Mouse (Mus musculus) liver, postnatal 0 days (tissue): ENCODE results near the gene Dok1. TPM values are rescaled to one million over a fixed set of nuclear protein-coding genes. Genes with fewer than 3 reads are reported as not detected.

Source experiments
- ATAC-seq: fragments of 200-750 bp; cut with Nextera tagmentation; 2 replicates; pipeline ENCODE4 v1.8.0; 2017; ENCODE audit warnings: mild to moderate bottlenecking, moderate library complexity
- DNase-seq: peaks from one replicate; pipeline ENCODE4 v3.0.0-alpha.2; 2016
- H3K27ac ChIP-seq: fragments of 300-500 bp; sonication (generic); 2 replicates; pipeline ENCODE4 v1.5.1; 2014; ENCODE audit warnings: antibody characterized with exemption, moderate library complexity, mild to moderate bottlenecking, low read depth
- H3K27me3 ChIP-seq: fragments of 300-500 bp; sonication (generic); 2 replicates; pipeline ENCODE4 v1.6.1; 2014; ENCODE audit warnings: low read length, control low read depth, mixed read lengths; ENCODE audit not compliant: insufficient read depth
- H3K36me3 ChIP-seq: fragments of 300-500 bp; sonication (generic); replicated peaks from 2 replicates; pipeline ENCODE4 v1.6.1; 2014; ENCODE audit warnings: mild to moderate bottlenecking, control low read depth, low read length, moderate library complexity, mixed read lengths; ENCODE audit not compliant: insufficient read depth
- H3K4me1 ChIP-seq: fragments of 300-500 bp; sonication (generic); 2 replicates; pipeline ENCODE4 v1.6.1; 2014; ENCODE audit warnings: antibody characterized with exemption, mild to moderate bottlenecking, control low read depth; ENCODE audit not compliant: insufficient read depth
- H3K4me2 ChIP-seq: fragments of 300-500 bp; sonication (generic); 2 replicates; pipeline ENCODE4 v1.6.1; 2014; ENCODE audit warnings: low read depth, mild to moderate bottlenecking, low read length, moderate library complexity, mixed read lengths
- H3K4me3 ChIP-seq: fragments of 300-500 bp; sonication (generic); 2 replicates; pipeline ENCODE4 v1.5.1; 2014; ENCODE audit warnings: low read depth, low read length
- H3K9ac ChIP-seq: fragments of 300-500 bp; sonication (generic); replicated peaks from 2 replicates; pipeline ENCODE4 v1.6.1; 2014; ENCODE audit warnings: mild to moderate bottlenecking, moderate library complexity
- H3K9me3 ChIP-seq: fragments of 300-500 bp; sonication (generic); 2 replicates; pipeline ENCODE4 v1.6.1; 2016; ENCODE audit warnings: mild to moderate bottlenecking, control low read depth, low read length, mixed read lengths
- CTCF ChIP-seq: sonication (generic); IDR thresholded peaks from 2 replicates; pipeline ENCODE4 v1.5.1; 2016; ENCODE audit warnings: antibody characterized with exemption, low read depth
- EP300 ChIP-seq: IDR thresholded peaks from 2 replicates; pipeline ENCODE4 v1.6.1; 2016; ENCODE audit warnings: antibody characterized with exemption, low read depth, mild to moderate bottlenecking
- WGBS: fragments of 180-500 bp; shearing (Covaris S2); extraction: QIAGEN DNeasy Blood & Tissue Kit; methylation state at CpG from one replicate; pipeline ENCODE4 v1.1.7; 2014; ENCODE audit not compliant: insufficient replicate concordance; 5-methylcytosine and 5-hydroxymethylcytosine counted together
- polyA plus RNA-seq: library from polyadenylated mRNA; unstranded; fragments of >200 nt; fragmentation: Nextera tagmentation; extraction: Ambion mirVana; gene quantifications from 2 replicates; pipeline ENCODE4 v1.2.1, GENCODE M21; 2015

Dok1 gene
- polyA plus RNA-seq, 1 experiment from 2014 or later, result 11.3 TPM

GRCm38 (mm10) chr6:83020836-83021593 is 12.3 kb downstream of the Dok1 start:
- H3K4me2 ChIP-seq, result no peak overlapping the region
- peak overlapping the region; percentile 59; the same call in 1 of the 2 replicates for H3K27ac ChIP-seq
- no peaks in the 10 kb centered on the region for H3K27me3 ChIP-seq
- no peak overlapping the region for H3K4me3 ChIP-seq
- no peaks in the 10 kb centered on the region for H3K9me3 ChIP-seq
- WGBS, result 72% methylated on average over 4 of the region's 4 CpGs
- H3K9ac ChIP-seq, result no peak overlapping the region
- no peaks in the 10 kb centered on the region for H3K36me3 ChIP-seq
- ATAC-seq, result no peak
- DNase-seq, result no peak
- TF ChIP-seq EP300, result no peak
- TF ChIP-seq CTCF, result no peak
- peaks cover 58% of the 10 kb centered on the region for H3K4me1 ChIP-seq

- no peaks in the 10 kb centered on the region for H3K36me3 ChIP-seq
- H3K4me2 ChIP-seq, result peak overlapping the region; percentile 24; the same call in 1 of the 2 replicates
- H3K4me3 ChIP-seq, result no peak overlapping the region
- ATAC-seq (peak; percentile 85), DNase-seq (no peak)
- peak overlapping the region; percentile 59; the same call in 1 of the 2 replicates for H3K27ac ChIP-seq
- H3K9ac ChIP-seq, result no peak overlapping the region
- no peaks in the 10 kb centered on the region for H3K27me3 ChIP-seq
- WGBS, result 59% methylated on average over 6 of the region's 6 CpGs
- peaks cover 60% of the 10 kb centered on the region for H3K4me1 ChIP-seq
- H3K9me3 ChIP-seq, result no peaks in the 10 kb centered on the region
- peak; percentile 90 for TF ChIP-seq EP300
- no peak for TF ChIP-seq CTCF
Measured at GRCm38 (mm10) chr6:83020121-83020520, 13.2 kb downstream of the Dok1 start.

- Histone ChIP-seq H3K4me2 (no peak overlapping the region), H3K27ac (no peak overlapping the region), H3K9ac (no peak overlapping the region), H3K4me1 (peaks cover 60% of the 10 kb centered on the region), H3K4me3 (no peak overlapping the region), H3K36me3 (no peaks in the 10 kb centered on the region), H3K9me3 (no peaks in the 10 kb centered on the region), H3K27me3 (no peaks in the 10 kb centered on the region)
- TF ChIP-seq CTCF (no peak), EP300 (no peak)
- DNase-seq (no peak), ATAC-seq (no peak)
- WGBS, result 63% methylated on average over 3 of the region's 3 CpGs
Measured at GRCm38 (mm10) chr6:83019044-83019443, 14.2 kb downstream of the Dok1 start.

- Histone ChIP-seq H3K9ac (no peak overlapping the region), H3K9me3 (no peaks in the 10 kb centered on the region), H3K4me3 (no peak overlapping the region), H3K36me3 (no peaks in the 10 kb centered on the region), H3K27ac (peak overlapping the region; percentile 56), H3K4me1 (peaks cover 56% of the 10 kb centered on the region), H3K27me3 (no peaks in the 10 kb centered on the region), H3K4me2 (no peak overlapping the region)
- DNase-seq (no peak), ATAC-seq (no peak)
- no peak for TF ChIP-seq CTCF
- no peak for TF ChIP-seq EP300
- WGBS, result 67% methylated on average over 3 of the region's 3 CpGs
Measured at GRCm38 (mm10) chr6:83017190-83017589, 16.1 kb downstream of the Dok1 start.

DNA sequence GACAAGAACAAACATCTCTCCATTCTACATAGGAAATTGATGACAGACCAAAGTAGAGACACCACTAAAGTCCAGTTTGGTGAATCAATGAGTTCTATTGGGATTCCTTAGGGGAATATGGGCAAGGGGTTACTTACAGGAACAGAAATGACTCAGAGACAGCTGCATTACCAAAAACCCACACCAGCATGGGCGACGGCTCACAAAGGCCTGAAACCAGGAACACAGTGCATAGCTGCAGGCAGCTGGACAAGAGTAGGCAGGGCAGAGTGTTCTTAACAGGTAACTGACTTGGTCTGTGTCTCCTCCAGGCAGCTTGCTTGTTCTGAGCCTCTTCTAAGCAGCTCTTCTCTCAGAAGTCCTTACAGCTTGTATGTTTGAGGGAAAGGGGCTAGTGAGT is 17.5 kb downstream of the Dok1 start:
- no peak overlapping the region for H3K9ac ChIP-seq
- TF ChIP-seq EP300 (no peak), CTCF (no peak)
- H3K4me3 ChIP-seq, result no peak overlapping the region
- peaks cover 46% of the 10 kb centered on the region for H3K4me1 ChIP-seq
- peak overlapping the region; percentile 97 for H3K27ac ChIP-seq
- no peak for ATAC-seq
- 76% methylated on average over 2 of the region's 2 CpGs for WGBS
- no peaks in the 10 kb centered on the region for H3K27me3 ChIP-seq
- no peaks in the 10 kb centered on the region for H3K9me3 ChIP-seq
- no peaks in the 10 kb centered on the region for H3K36me3 ChIP-seq
- peak overlapping the region; percentile 42; the same call in 1 of the 2 replicates for H3K4me2 ChIP-seq
- DNase-seq, result no peak

DNA sequence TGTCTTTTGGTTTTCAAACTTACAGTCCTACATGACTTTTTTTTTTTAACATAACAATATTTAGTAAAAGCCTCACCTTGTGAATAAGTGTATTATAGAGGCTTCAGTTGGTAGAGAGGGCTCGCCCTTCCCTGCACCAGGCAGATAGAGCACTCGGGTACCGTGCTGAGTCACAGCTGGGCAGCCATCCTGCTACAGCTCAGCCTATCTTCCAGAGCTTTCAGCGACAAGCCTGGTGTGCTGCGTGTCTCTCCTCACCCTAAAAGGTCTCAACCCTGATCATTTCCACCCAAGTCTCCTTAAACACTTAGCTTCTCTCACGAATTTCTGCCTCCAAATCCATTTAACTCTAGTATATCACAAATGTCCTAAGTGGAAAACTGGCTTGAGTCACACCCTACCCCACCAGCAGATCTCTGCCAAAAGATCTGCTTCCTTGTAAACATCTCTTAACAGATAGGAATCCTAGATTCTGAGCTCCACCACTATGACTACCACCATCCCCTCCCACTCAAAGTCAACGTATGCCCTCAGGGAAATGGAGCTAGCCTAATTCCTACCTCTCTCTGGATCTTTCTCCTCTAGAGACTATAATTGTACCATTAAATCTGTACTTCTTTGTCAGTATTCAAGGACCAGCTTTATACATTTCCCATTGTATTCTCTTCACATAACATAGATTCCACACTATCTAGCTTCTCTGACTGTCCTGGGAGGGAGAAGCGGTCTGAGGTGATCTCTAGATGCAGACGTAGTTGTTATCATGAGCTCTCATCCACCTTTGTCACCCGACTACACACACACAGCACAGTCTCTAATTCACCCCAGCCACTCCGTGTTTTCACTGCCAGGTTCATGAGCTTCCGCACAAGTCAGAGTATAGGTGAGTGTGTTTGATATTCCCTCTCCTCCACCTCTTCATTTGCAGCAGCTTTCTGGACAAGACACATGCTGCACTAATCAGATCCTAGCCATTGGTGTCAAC is 18.5 kb downstream of the Dok1 start:
- peak; percentile 98 for ATAC-seq
- H3K4me2 ChIP-seq, result peak overlapping the region; percentile 42

More for the DNA sequence above, 18.5 kb downstream of the Dok1 start:
- 43% methylated on average over 12 of the region's 12 CpGs for WGBS
- Histone ChIP-seq H3K4me3 (no peak overlapping the region), H3K9me3 (no peaks in the 10 kb centered on the region), H3K27ac (peak overlapping the region; percentile 97), H3K9ac (peak overlapping the region; percentile 57), H3K36me3 (no peaks in the 10 kb centered on the region), H3K4me1 (peaks cover 48% of the 10 kb centered on the region), H3K27me3 (no peaks in the 10 kb centered on the region)
- TF ChIP-seq EP300, result peak; percentile 93
- TF ChIP-seq CTCF, result no peak
- DNase-seq, result peak; percentile 78
